23 mouse cellular contexts compared by ENCODE assay signal in the genomic region with DNA sequence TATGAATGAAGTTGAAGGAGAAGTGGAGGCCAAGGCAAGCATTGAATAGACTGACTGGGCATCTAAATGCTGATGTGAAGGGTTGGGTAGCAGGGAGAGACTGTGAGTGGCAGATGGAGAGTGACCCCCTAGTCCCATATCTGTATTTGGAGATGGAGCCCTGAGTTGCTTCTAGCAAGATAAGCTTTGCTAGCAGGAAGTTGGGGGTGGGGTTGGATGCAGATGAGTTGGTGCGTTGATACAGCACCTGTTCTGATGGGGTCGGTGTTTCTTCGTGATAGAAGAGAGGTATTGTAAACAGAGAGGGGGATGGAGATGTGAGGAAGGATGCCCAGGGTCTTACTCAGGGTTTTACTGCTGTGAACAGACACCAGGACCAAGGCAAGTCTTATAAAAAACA. TPM values are rescaled to one million over a fixed set of nuclear protein-coding genes. Genes with fewer than 3 reads are reported as not detected.
DNase-seq lines count a peak whose midpoint lies in the region; ATAC-seq and TF ChIP-seq lines count a peak whose summit lies in the region.
"Had no signal": no experiment of that assay in that cellular context is flagged by ENCODE, and none has a peak within 500 bp of the region (broad histone marks: within the 10 kb centered on the region; RNA-seq: fewer than 3 reads in every experiment).

No protein-coding gene starts in this region.

- peaks cover 18% of the 10 kb centered on the region for H3K79me2 ChIP-seq in MEL (ENCODE audit: control insufficient read depth, insufficient read depth, low read length, poor library complexity)

- TF ChIP-seq CTCF in G1E (IDR thresholded peaks at IDR 0.05; ENCODE audit: low read depth, low read length) (no peak), MEL (IDR thresholded peaks at IDR 0.05 in 2 of 3, conservative IDR thresholded peaks at IDR 0.05 in 1 of 3; ENCODE audit: control insufficient read depth in 1 of 3, insufficient read depth in 1 of 3, low read depth in 2 of 3, low read length in 3 of 3, poor library complexity in 1 of 3, severe bottlenecking in 1 of 3) (no peak)

- H3K4me1 ChIP-seq in G1E (ENCODE audit: insufficient read depth, low read depth, low read length) (peaks cover 36% of the 10 kb centered on the region), MEL (ENCODE audit: control insufficient read depth in 1 of 2, insufficient read depth in 2 of 2, low read length in 2 of 2) (peaks cover 0 to 24% of the 10 kb centered on the region in 2 experiments; a peak in 2 of 4 replicates)
- H3K4me1 ChIP-seq in liver, embryonic 13.5 days (replicated peaks), result peaks cover 50% of the 10 kb centered on the region
- H3K4me1 ChIP-seq in hindbrain, embryonic 14.5 days (replicated peaks; ENCODE audit: control insufficient read depth, insufficient read depth, low read length), result peaks cover 16% of the 10 kb centered on the region

- peak; percentile 54 for ATAC-seq in G1E (ENCODE audit: extremely low read depth, insufficient number of reproducible peaks, low FRiP score, poor library complexity, severe bottlenecking)
- ATAC-seq in liver, embryonic 13.5 days (ENCODE audit: low read depth), result peak; percentile 35
- ATAC-seq in megakaryocyte-erythroid progenitor cell, adult 5-6 weeks (replicated peaks; ENCODE audit: low FRiP score, low TSS enrichment, poor library complexity, severe bottlenecking), result 0 out of 2 replicates have a peak, but pooled peaks have one; percentile 40
- ATAC-seq in hindbrain, embryonic 14.5 days (ENCODE audit: low FRiP score), result no peak
- ATAC-seq: CD4-positive, CD25-positive, alpha-beta regulatory T cell, adult 4 months; forebrain, embryonic 14.5 days; forebrain, postnatal 0 days; hindbrain, embryonic 16.5 days; Patski had no signal

- H3K4me3 ChIP-seq in G1E (ENCODE audit: low read depth, low read length) (no peak overlapping the region), MEL (ENCODE audit: control insufficient read depth in 1 of 2, insufficient read depth in 1 of 2, low read depth in 2 of 2, low read length in 2 of 2) (no peak overlapping the region)
- H3K4me3 ChIP-seq in liver, embryonic 13.5 days (replicated peaks), result no peak overlapping the region
- H3K4me3 ChIP-seq in hindbrain, embryonic 14.5 days (replicated peaks; ENCODE audit: low read length), result no peak overlapping the region
- H3K4me3 ChIP-seq: forebrain, embryonic 10.5 days; gastrocnemius, adult 2 months; heart, embryonic 13.5 days; hindbrain, embryonic 12.5 days had no signal

- H3K27me3 ChIP-seq in G1E (ENCODE audit: insufficient read depth, low read length) (no peaks in the 10 kb centered on the region), MEL (ENCODE audit: control insufficient read depth in 1 of 2, insufficient read depth in 2 of 2, low read length in 2 of 2) (no peaks in the 10 kb centered on the region)
- no peaks in the 10 kb centered on the region for H3K27me3 ChIP-seq in liver, embryonic 13.5 days
- H3K27me3 ChIP-seq in hindbrain, embryonic 14.5 days (ENCODE audit: control insufficient read depth, insufficient read depth, low read length), result no peaks in the 10 kb centered on the region
- H3K27me3 ChIP-seq: heart, embryonic 13.5 days; hindbrain, embryonic 12.5 days; Patski had no signal

- DNase-seq in G1E (ENCODE audit: low spot score), result no peak
- peak; percentile 34 for DNase-seq in MEL (ENCODE audit: low read depth, low spot score)
- DNase-seq in liver, embryonic 13.5 days, result no peak
- no peak for DNase-seq in hindbrain, embryonic 14.5 days (ENCODE audit: low spot score)
- no peak for DNase-seq in kidney, adult 9 months
- DNase-seq: adrenal gland, postnatal 10 days; adrenal gland, postnatal 36 days; cerebellum, adult 18-20 months; cerebellum, adult 9-10 months; cerebellum, postnatal 14 days; forebrain, postnatal 0 days; gastrocnemius, adult 2 months; gastrocnemius, postnatal 14 days; heart, adult 18-20 months; heart, postnatal 14 days had no signal

- no peak overlapping the region for H3K9ac ChIP-seq in MEL (ENCODE audit: control insufficient read depth, low read depth, low read length, poor library complexity, severe bottlenecking)
- H3K9ac ChIP-seq in liver, embryonic 13.5 days, result no peak overlapping the region
- H3K9ac ChIP-seq in hindbrain, embryonic 14.5 days, result no peak overlapping the region
- H3K9ac ChIP-seq: forebrain, postnatal 0 days; heart, embryonic 13.5 days; hindbrain, embryonic 12.5 days had no signal

- H3K9me3 ChIP-seq in G1E (replicated peaks) (no peaks in the 10 kb centered on the region), MEL (replicated peaks; ENCODE audit: insufficient read depth, low read length) (no peaks in the 10 kb centered on the region)
- no peaks in the 10 kb centered on the region for H3K9me3 ChIP-seq in liver, embryonic 13.5 days (replicated peaks)
- H3K9me3 ChIP-seq in hindbrain, embryonic 14.5 days (ENCODE audit: control insufficient read depth, low read length), result no peaks in the 10 kb centered on the region
- H3K9me3 ChIP-seq: forebrain, embryonic 10.5 days; heart, embryonic 13.5 days; hindbrain, embryonic 12.5 days had no signal

- 50% methylated on average over 3 of the region's 3 CpGs for WGBS in liver, embryonic 13.5 days (ENCODE audit: insufficient replicate concordance)
- WGBS in hindbrain, embryonic 14.5 days, result 97% methylated on average over 3 of the region's 3 CpGs

- H3K4me2 ChIP-seq in liver, embryonic 13.5 days, result no peak overlapping the region
- no peak overlapping the region for H3K4me2 ChIP-seq in hindbrain, embryonic 14.5 days (replicated peaks)
- H3K4me2 ChIP-seq: heart, embryonic 13.5 days; hindbrain, embryonic 12.5 days had no signal

- H3K36me3 ChIP-seq in G1E (replicated peaks), result peaks cover 69% of the 10 kb centered on the region
- peaks cover 2 to 27% of the 10 kb centered on the region in 2 experiments for H3K36me3 ChIP-seq in MEL (ENCODE audit: control insufficient read depth in 1 of 2, insufficient read depth in 2 of 2, low read length in 2 of 2)
- peaks cover 68% of the 10 kb centered on the region for H3K36me3 ChIP-seq in liver, embryonic 13.5 days
- peaks cover 60% of the 10 kb centered on the region for H3K36me3 ChIP-seq in hindbrain, embryonic 14.5 days (replicated peaks; ENCODE audit: control insufficient read depth, insufficient read depth)

- H3K27ac ChIP-seq in MEL (ENCODE audit: control insufficient read depth, low read depth, low read length), result no peak overlapping the region
- no peak overlapping the region for H3K27ac ChIP-seq in liver, embryonic 13.5 days
- H3K27ac ChIP-seq in hindbrain, embryonic 14.5 days, result no peak overlapping the region
- H3K27ac ChIP-seq: forebrain, embryonic 10.5 days; gastrocnemius, adult 2 months; heart, embryonic 13.5 days; hindbrain, embryonic 12.5 days had no signal

- TF ChIP-seq RAD21 in MEL (IDR thresholded peaks at IDR 0.05; ENCODE audit: low read depth, low read length), result no peak

- no peak for TF ChIP-seq POLR2A in MEL (IDR thresholded peaks at IDR 0.05; ENCODE audit: control insufficient read depth in 1 of 2, insufficient read depth in 1 of 2, low read depth in 1 of 2, low read length in 2 of 2, poor library complexity in 1 of 2)

- peak; percentile 25 to 57; a peak in 2 of 4 replicates for TF ChIP-seq EP300 in MEL (IDR thresholded peaks at IDR 0.05; ENCODE audit: low read depth in 1 of 2, low read length in 2 of 2)

TF ChIP-seq in MEL, 35 proteins besides CTCF, POLR2A, EP300 and RAD21:
- TF ChIP-seq GATA1 (IDR thresholded peaks at IDR 0.05; ENCODE audit: low read depth, low read length), result peak; percentile 44; the same call in 1 of the 2 replicates
- no peak for TF ChIP-seq JUND (IDR thresholded peaks at IDR 0.05; ENCODE audit: low read depth, low read length)
- no peak for TF ChIP-seq TAL1 (IDR thresholded peaks at IDR 0.05; ENCODE audit: low read length)
- no peak for TF ChIP-seq POLR2AphosphoS2 (IDR thresholded peaks at IDR 0.05; ENCODE audit: low read length)
- 0 out of 2 replicates have a peak, but pooled peaks have one; percentile 29 for TF ChIP-seq ETS1 (IDR thresholded peaks at IDR 0.05; ENCODE audit: low read depth, low read length)
- no peak for TF ChIP-seq POLR2AphosphoS5 (IDR thresholded peaks at IDR 0.05; ENCODE audit: borderline replicate concordance, low read depth, low read length)
- peak; percentile 60 for TF ChIP-seq TCF12 (IDR thresholded peaks at IDR 0.05; ENCODE audit: low read depth, low read length)
TF ChIP-seq in MEL: peak in this region for 3.

RNA-seq across cellular contexts. Expression of gene Drosha, which starts 5.3 kb away (rescaled TPM):
- 124 and 132 TPM in 2 replicates for total RNA-seq in G1E (2014; fragmentation: Nextera tagmentation)
- 30.0 and 30.6 TPM in 2 replicates for total RNA-seq in G1E (2017)
- polyA plus RNA-seq in G1E (2012), result 366 and 422 TPM in 2 replicates
- 42.0 and 43.3 TPM in 2 replicates for total RNA-seq in MEL (2012; rRNA removed)
- polyA plus RNA-seq in MEL (2012; ENCODE audit: insufficient read depth in 1 of 2, insufficient read length in 2 of 2, low read depth in 1 of 2, low replicate concordance in 2 of 2, missing spikeins in 1 of 2), result 100 to 1,000 TPM in 1 of 2 experiments, 10 to 100 TPM in 1; 96.9 to 482 TPM
- polyA plus RNA-seq in liver, embryonic 13.5 days (2015; fragmentation: Nextera tagmentation; extraction: Ambion mirVana), result 14.3 and 20.4 TPM in 2 replicates
- total RNA-seq in megakaryocyte-erythroid progenitor cell, adult 5-6 weeks (2014; fragmentation: Nextera tagmentation), result 60.3 and 69.9 TPM in 2 replicates
- 24.3 and 32.3 TPM in 2 replicates for total RNA-seq in megakaryocyte-erythroid progenitor cell, adult 5-6 weeks (2017)
- 53.6 and 61.6 TPM in 2 replicates for polyA plus RNA-seq in hindbrain, embryonic 14.5 days (2014; fragmentation: Nextera tagmentation; extraction: Ambion mirVana)

RNA-seq across cellular contexts. Expression of gene 6030458C11Rik, which starts 5.4 kb away (rescaled TPM):
- total RNA-seq in G1E (2014; fragmentation: Nextera tagmentation) (67.4 and 79.3 TPM in 2 replicates), G1E (2017) (54.4 and 57.8 TPM in 2 replicates), MEL (2012; rRNA removed) (16.7 and 21.9 TPM in 2 replicates)
- polyA plus RNA-seq in G1E (2012) (13.8 and 16.7 TPM in 2 replicates), MEL (2012; ENCODE audit: insufficient read depth in 1 of 2, insufficient read length in 2 of 2, low read depth in 1 of 2, low replicate concordance in 2 of 2, missing spikeins in 1 of 2) (10 to 100 TPM in 1 of 2 experiments, not detected in 1; 25.7 TPM)
- 32.4 and 35.8 TPM in 2 replicates for polyA plus RNA-seq in liver, embryonic 13.5 days (2015; fragmentation: Nextera tagmentation; extraction: Ambion mirVana)
- 57.4 and 67.7 TPM in 2 replicates for total RNA-seq in megakaryocyte-erythroid progenitor cell, adult 5-6 weeks (2014; fragmentation: Nextera tagmentation)
- 37.9 and 46.0 TPM in 2 replicates for total RNA-seq in megakaryocyte-erythroid progenitor cell, adult 5-6 weeks (2017)
- polyA plus RNA-seq in hindbrain, embryonic 14.5 days (2014; fragmentation: Nextera tagmentation; extraction: Ambion mirVana), result 20.1 and 29.3 TPM in 2 replicates
